Mouse (Mus musculus) liver, adult 10 weeks (tissue): Measurements from ENCODE around the gene Olfr1018. TPM values are rescaled to one million over a fixed set of nuclear protein-coding genes. Genes with fewer than 3 reads are reported as not detected.

Source experiments
- polyA plus RNA-seq: library from polyadenylated mRNA; stranded (reverse); fragments of 350-450 nt; fragmentation: Illumina TruSeq; extraction: RNeasy Lipid Tissue Mini Kit (QIAGEN cat#74804); gene quantifications from one replicate; pipeline ENCODE4 v1.2.3, GENCODE M21; 2014; ENCODE audit warnings: low read depth, low replicate concordance

The Olfr1018 gene
- not detected for polyA plus RNA-seq

DNA sequence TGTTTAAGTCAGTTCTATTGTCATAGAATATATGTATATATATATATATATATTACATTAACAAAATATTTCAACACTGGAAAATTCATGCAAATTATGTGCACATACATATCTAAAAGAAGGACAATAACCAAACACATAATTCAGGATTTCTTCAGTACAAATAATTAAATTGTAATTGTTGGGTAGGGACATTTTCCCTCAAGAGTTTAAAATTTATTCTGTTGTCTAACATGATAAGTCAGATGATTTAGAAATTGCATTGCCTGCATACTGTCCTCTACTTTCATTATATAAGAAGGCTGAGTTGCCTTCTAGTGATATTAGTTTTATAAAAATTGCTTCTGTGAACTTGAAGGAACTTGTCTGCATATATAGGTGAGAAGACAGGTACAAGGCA is at the start of gene Olfr1018:
TSS of gene Olfr1018 (plus strand) at position 301 of the 400 bp plus-strand sequence.

DNA sequence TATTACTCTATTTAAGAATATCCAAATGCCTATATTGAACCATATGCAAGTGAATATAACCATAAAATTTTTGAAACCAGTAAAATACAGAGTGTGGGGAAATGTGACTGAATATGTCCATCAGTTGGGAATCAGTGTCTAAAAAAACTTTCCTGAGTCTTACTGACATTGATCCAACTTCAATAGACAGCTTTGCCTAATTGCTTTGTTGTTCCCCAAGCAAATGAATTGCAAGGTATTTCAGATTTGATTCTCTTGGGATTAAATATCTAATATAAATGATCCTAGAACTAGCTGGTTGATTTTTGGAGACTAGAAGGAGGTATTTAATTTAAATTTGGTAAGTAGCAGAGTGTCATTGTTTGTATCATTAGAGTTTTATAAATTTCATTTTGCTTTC is 45.9 kb upstream of the Olfr1018 start, which contains the start of gene Olfr1014:
TSS of gene Olfr1014 (plus strand) at position 301 of the 400 bp plus-strand sequence.

DNA sequence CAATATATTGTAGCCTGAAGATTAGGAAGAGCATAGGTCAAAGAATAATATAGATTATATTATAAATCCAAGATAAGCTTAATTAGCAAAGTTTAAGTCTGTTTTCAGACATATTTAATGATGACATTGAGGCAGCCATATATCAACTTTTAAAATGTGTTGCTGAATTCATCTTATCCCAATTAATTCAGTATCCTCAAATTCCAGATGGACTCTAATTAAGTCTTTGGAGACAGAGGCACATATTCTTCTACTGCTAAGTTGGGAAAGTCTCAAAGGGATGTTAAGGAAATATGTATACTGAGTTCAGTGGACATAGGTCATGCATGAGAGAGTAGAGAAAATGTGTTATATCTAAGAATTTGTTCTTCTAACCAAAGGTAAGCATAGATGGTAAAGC is 36.6 kb upstream of the Olfr1018 start, which contains the start of gene Olfr1015:
TSS of gene Olfr1015 (plus strand) at position 301 of the 400 bp plus-strand sequence.

GRCm38 (mm10) chr2:85802444-85802843 is 15.8 kb upstream of the Olfr1018 start, which contains the start of gene Olfr1016:
Olfr1016 (minus strand) TSS chr2:85802544.

GRCm38 (mm10) chr2:85845383-85845782 is 27.1 kb downstream of the Olfr1018 start, which contains the start of gene Olfr1019:
Olfr1019 (minus strand) TSS chr2:85845483.

GRCm38 (mm10) chr2:85846730-85847129 is 28.5 kb downstream of the Olfr1018 start, which contains the start of gene Olfr1020:
Olfr1020 (plus strand) TSS chr2:85847030.

DNA sequence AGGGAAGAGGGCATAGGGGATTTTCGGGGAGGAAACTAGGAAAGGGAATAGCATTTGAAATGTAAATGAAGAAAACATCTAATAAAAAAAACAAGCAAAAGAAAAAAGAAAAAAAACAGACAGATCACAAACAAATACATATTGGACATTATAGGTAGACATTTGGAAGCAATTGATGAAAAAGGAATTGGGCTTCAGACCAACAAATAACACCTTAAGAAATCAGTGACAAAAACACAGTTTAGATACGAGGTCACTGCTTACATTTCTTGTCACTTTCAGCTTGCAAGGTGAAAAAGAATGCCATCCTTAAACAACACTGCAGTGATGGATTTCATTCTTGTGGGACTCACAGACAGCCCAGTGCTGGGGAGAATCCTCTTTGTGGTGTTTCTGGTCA is 50.0 kb downstream of the Olfr1018 start, which contains the start of gene Olfr1022:
TSS of gene Olfr1022 (plus strand) at position 301 of the 400 bp plus-strand sequence.

Other genes starting within 250 kb of the Olfr1018 start
- not detected for gene Olfr996, start 239.3 kb upstream of the Olfr1018 start, polyA plus RNA-seq
- not detected for gene Olfr998, start 229.5 kb upstream of the Olfr1018 start, polyA plus RNA-seq
- gene Olfr1000, start 206.6 kb upstream of the Olfr1018 start, polyA plus RNA-seq = not detected
- not detected for gene Olfr1002, start 167.8 kb upstream of the Olfr1018 start, polyA plus RNA-seq
- gene Olfr154, start 154.0 kb upstream of the Olfr1018 start, polyA plus RNA-seq = not detected
- not detected for gene Olfr1006, start 139.7 kb upstream of the Olfr1018 start, polyA plus RNA-seq
- gene Olfr1008, start 129.0 kb upstream of the Olfr1018 start, polyA plus RNA-seq = not detected
- gene Olfr1009, start 103.1 kb upstream of the Olfr1018 start, polyA plus RNA-seq = not detected
- gene Olfr1012, start 55.7 kb upstream of the Olfr1018 start, polyA plus RNA-seq = not detected
- gene Olfr1013, start 51.4 kb upstream of the Olfr1018 start, polyA plus RNA-seq = not detected
- not detected for gene Olfr1014, start 45.8 kb upstream of the Olfr1018 start, polyA plus RNA-seq
- not detected for gene Olfr1015, start 36.5 kb upstream of the Olfr1018 start, polyA plus RNA-seq
- not detected for gene Olfr1016, start 15.9 kb upstream of the Olfr1018 start, polyA plus RNA-seq
- gene Olfr1019, start 27.0 kb downstream of the Olfr1018 start, polyA plus RNA-seq = not detected
- gene Olfr1020, start 28.6 kb downstream of the Olfr1018 start, polyA plus RNA-seq = not detected
- not detected for gene Olfr1022, start 50.1 kb downstream of the Olfr1018 start, polyA plus RNA-seq
- not detected for gene Olfr1023, start 67.2 kb downstream of the Olfr1018 start, polyA plus RNA-seq
- not detected for gene Olfr1024, start 86.6 kb downstream of the Olfr1018 start, polyA plus RNA-seq
- not detected for gene Olfr1025-ps1, start 96.7 kb downstream of the Olfr1018 start, polyA plus RNA-seq
- not detected for gene Olfr1026, start 103.1 kb downstream of the Olfr1018 start, polyA plus RNA-seq
- not detected for gene Olfr1028, start 132.0 kb downstream of the Olfr1018 start, polyA plus RNA-seq
- gene Olfr1029, start 155.4 kb downstream of the Olfr1018 start, polyA plus RNA-seq = 0.13 TPM
- gene Olfr1030, start 160.8 kb downstream of the Olfr1018 start, polyA plus RNA-seq = not detected
- gene Olfr1031, start 171.8 kb downstream of the Olfr1018 start, polyA plus RNA-seq = not detected
- not detected for gene Olfr1032, start 187.1 kb downstream of the Olfr1018 start, polyA plus RNA-seq
- gene Olfr1033, start 202.2 kb downstream of the Olfr1018 start, polyA plus RNA-seq = 14.7 TPM
- 5.8 TPM for gene Olfr1034, start 227.4 kb downstream of the Olfr1018 start, polyA plus RNA-seq